Mouse (Mus musculus): ENCODE data around the gene Ndrg2.

- no peak for TF ChIP-seq GATA1 (IDR thresholded peaks at IDR 0.05; ENCODE audit: borderline replicate concordance, low read length)
- TF ChIP-seq FLI1 (IDR thresholded peaks at IDR 0.05; ENCODE audit: low read length), result no peak
These were observed 21.6 kb downstream of the Ndrg2 start, which contains the start of gene Slc39a2 for GRCm38 (mm10) chr14:51892191-51892939.
